Mouse (Mus musculus): ENCODE results near the gene Nt5dc2. TPM values are rescaled to one million over a fixed set of nuclear protein-coding genes. Genes with fewer than 3 reads are reported as not detected.

Gene Nt5dc2
- 3.0 and 6.0 TPM in 2 replicates for total RNA-seq (2014; rRNA removed)
- polyA plus RNA-seq (2012; rRNA removed) = 14.8 and 17.5 TPM in 2 replicates

GRCm38 (mm10) chr14:31130236-31131220 lies at the start of gene Nt5dc2:
Gene Nt5dc2, plus strand, starts transcription at chr14:31131053.
- Histone ChIP-seq H3K27me3 (ENCODE audit: control insufficient read depth, insufficient read depth, low read length) (no peaks in the 10 kb centered on the region; the same call in 1 of the 2 replicates), H3K36me3 (ENCODE audit: control insufficient read depth, insufficient read depth, low read length) (no peaks in the 10 kb centered on the region; the same call in 1 of the 2 replicates), H3K9ac (ENCODE audit: low read depth, low read length) (peak within 1 kb of the TSS; percentile 91), H3K4me1 (ENCODE audit: control insufficient read depth, insufficient read depth, low read length) (peaks cover 14% of the 10 kb centered on the region), H3K79me2 (ENCODE audit: control insufficient read depth, insufficient read depth, low read length) (peaks cover 11% of the 10 kb centered on the region; the same call in 1 of the 2 replicates), H3K4me3 (ENCODE audit: insufficient read depth, low read depth, low read length) (peak within 1 kb of the TSS; percentile 64), H3K27ac (replicated peaks; ENCODE audit: insufficient read depth, low read depth, low read length) (no peak within 1 kb of the TSS)
- DNase-seq (ENCODE audit: extremely low read depth, low read depth, low spot score) = no peak
- TF ChIP-seq POLR2A (IDR thresholded peaks at IDR 0.05; ENCODE audit: extremely low read depth, insufficient read depth, low read length) (peak; percentile 54; the same call in 1 of the 2 replicates), CTCF (IDR thresholded peaks at IDR 0.05; ENCODE audit: low read depth, low read length) (no peak)
- WGBS = 5% methylated on average over 63 of the region's 63 CpGs

GRCm38 (mm10) chr14:31081147-31081546 lies 49.7 kb upstream of the Nt5dc2 start:
- H3K27ac ChIP-seq (replicated peaks; ENCODE audit: insufficient read depth, low read depth, low read length) = no peak overlapping the region
- H3K27me3 ChIP-seq (ENCODE audit: control insufficient read depth, insufficient read depth, low read length) = no peaks in the 10 kb centered on the region
- no peak overlapping the region for H3K9ac ChIP-seq (ENCODE audit: low read depth, low read length)
- H3K4me3 ChIP-seq (ENCODE audit: insufficient read depth, low read depth, low read length) = no peak overlapping the region
- peaks cover 22% of the 10 kb centered on the region for H3K36me3 ChIP-seq (ENCODE audit: control insufficient read depth, insufficient read depth, low read length)
- H3K79me2 ChIP-seq (ENCODE audit: control insufficient read depth, insufficient read depth, low read length) = no peaks in the 10 kb centered on the region; the same call in 1 of the 2 replicates
- DNase-seq (ENCODE audit: extremely low read depth, low read depth, low spot score) = no peak
- TF ChIP-seq CTCF (IDR thresholded peaks at IDR 0.05; ENCODE audit: low read depth, low read length) (no peak), POLR2A (IDR thresholded peaks at IDR 0.05; ENCODE audit: extremely low read depth, insufficient read depth, low read length) (no peak)
- peaks cover 3% of the 10 kb centered on the region for H3K4me1 ChIP-seq (ENCODE audit: control insufficient read depth, insufficient read depth, low read length)

GRCm38 (mm10) chr14:31087433-31087832 lies 43.4 kb upstream of the Nt5dc2 start:
- Histone ChIP-seq H3K27me3 (ENCODE audit: control insufficient read depth, insufficient read depth, low read length) (no peaks in the 10 kb centered on the region), H3K4me1 (ENCODE audit: control insufficient read depth, insufficient read depth, low read length) (no peaks in the 10 kb centered on the region), H3K9ac (ENCODE audit: low read depth, low read length) (no peak overlapping the region), H3K4me3 (ENCODE audit: insufficient read depth, low read depth, low read length) (no peak overlapping the region), H3K27ac (replicated peaks; ENCODE audit: insufficient read depth, low read depth, low read length) (no peak overlapping the region), H3K79me2 (ENCODE audit: control insufficient read depth, insufficient read depth, low read length) (no peaks in the 10 kb centered on the region; the same call in 1 of the 2 replicates), H3K36me3 (ENCODE audit: control insufficient read depth, insufficient read depth, low read length) (peaks cover 40% of the 10 kb centered on the region)
- peak; percentile 32 for DNase-seq (ENCODE audit: extremely low read depth, low read depth, low spot score)
- 75% methylated on average over 6 of the region's 6 CpGs for WGBS
- TF ChIP-seq CTCF (IDR thresholded peaks at IDR 0.05; ENCODE audit: low read depth, low read length) = peak; percentile 63
- no peak for TF ChIP-seq POLR2A (IDR thresholded peaks at IDR 0.05; ENCODE audit: extremely low read depth, insufficient read depth, low read length)

GRCm38 (mm10) chr14:31088515-31088914 lies 42.3 kb upstream of the Nt5dc2 start:
- no peaks in the 10 kb centered on the region for H3K4me1 ChIP-seq (ENCODE audit: control insufficient read depth, insufficient read depth, low read length)
- no peaks in the 10 kb centered on the region for H3K27me3 ChIP-seq (ENCODE audit: control insufficient read depth, insufficient read depth, low read length)
- peaks cover 38% of the 10 kb centered on the region for H3K36me3 ChIP-seq (ENCODE audit: control insufficient read depth, insufficient read depth, low read length)
- WGBS = 92% methylated on average over 2 of the region's 2 CpGs
- no peak overlapping the region for H3K4me3 ChIP-seq (ENCODE audit: insufficient read depth, low read depth, low read length)
- no peak for TF ChIP-seq POLR2A (IDR thresholded peaks at IDR 0.05; ENCODE audit: extremely low read depth, insufficient read depth, low read length)
- no peak for TF ChIP-seq CTCF (IDR thresholded peaks at IDR 0.05; ENCODE audit: low read depth, low read length)
- no peak for DNase-seq (ENCODE audit: extremely low read depth, low read depth, low spot score)
- H3K9ac ChIP-seq (ENCODE audit: low read depth, low read length) = no peak overlapping the region
- no peaks in the 10 kb centered on the region for H3K79me2 ChIP-seq (ENCODE audit: control insufficient read depth, insufficient read depth, low read length)
- no peak overlapping the region for H3K27ac ChIP-seq (replicated peaks; ENCODE audit: insufficient read depth, low read depth, low read length)

- Histone ChIP-seq H3K4me3 (ENCODE audit: insufficient read depth, low read depth, low read length) (no peak overlapping the region), H3K27me3 (ENCODE audit: control insufficient read depth, insufficient read depth, low read length) (no peaks in the 10 kb centered on the region), H3K79me2 (ENCODE audit: control insufficient read depth, insufficient read depth, low read length) (no peaks in the 10 kb centered on the region), H3K27ac (replicated peaks; ENCODE audit: insufficient read depth, low read depth, low read length) (no peak overlapping the region), H3K36me3 (ENCODE audit: control insufficient read depth, insufficient read depth, low read length) (peaks cover 35% of the 10 kb centered on the region), H3K4me1 (ENCODE audit: control insufficient read depth, insufficient read depth, low read length) (no peaks in the 10 kb centered on the region), H3K9ac (ENCODE audit: low read depth, low read length) (no peak overlapping the region)
- TF ChIP-seq POLR2A (IDR thresholded peaks at IDR 0.05; ENCODE audit: extremely low read depth, insufficient read depth, low read length) = no peak
- no peak for TF ChIP-seq CTCF (IDR thresholded peaks at IDR 0.05; ENCODE audit: low read depth, low read length)
- DNase-seq (ENCODE audit: extremely low read depth, low read depth, low spot score) = no peak
- 75% methylated on average over 1 of the region's 1 CpGs for WGBS
Measured at GRCm38 (mm10) chr14:31089918-31090317, 40.9 kb upstream of the Nt5dc2 start.
